Mouse (Mus musculus) midbrain, embryonic 10.5 days (tissue): ENCODE measurements around the gene Hipk2. TPM values are rescaled to one million over a fixed set of nuclear protein-coding genes. Genes with fewer than 3 reads are reported as not detected.

ENCODE experiments used
- DNase-seq: peaks from one replicate; pipeline ENCODE4 v3.0.0-alpha.2; 2017; ENCODE audit warnings: low spot score
- H3K27ac ChIP-seq: fragments of 300-500 bp; sonication (generic); replicated peaks from 2 replicates; pipeline ENCODE4 v1.5.1; 2016; ENCODE audit warnings: mild to moderate bottlenecking
- H3K27me3 ChIP-seq: fragments of 300-500 bp; sonication (generic); 2 replicates; pipeline ENCODE4 v1.6.1; 2016; ENCODE audit warnings: low read depth, mild to moderate bottlenecking; ENCODE audit not compliant: poor library complexity, severe bottlenecking
- H3K36me3 ChIP-seq: fragments of 300-500 bp; sonication (generic); 2 replicates; pipeline ENCODE4 v1.6.1; 2016; ENCODE audit warnings: mild to moderate bottlenecking, moderate library complexity
- H3K4me1 ChIP-seq: fragments of 300-500 bp; sonication (generic); 2 replicates; pipeline ENCODE4 v1.6.1; 2016
- H3K4me3 ChIP-seq: fragments of 300-500 bp; sonication (generic); 2 replicates; pipeline ENCODE4 v1.5.1; 2016; ENCODE audit warnings: mild to moderate bottlenecking, moderate library complexity
- H3K9me3 ChIP-seq: fragments of 300-500 bp; sonication (generic); replicated peaks from 2 replicates; pipeline ENCODE4 v1.6.1; 2016; ENCODE audit warnings: mild to moderate bottlenecking
- WGBS: fragments of 180-500 bp; shearing (Covaris S2); methylation state at CpG from one replicate; pipeline ENCODE4 v1.1.7; 2016; 5-methylcytosine and 5-hydroxymethylcytosine counted together
- polyA plus RNA-seq: library from polyadenylated mRNA; unstranded; fragments of >200 nt; fragmentation: Nextera tagmentation; extraction: Ambion mirVana; gene quantifications from 2 replicates; pipeline ENCODE4 v1.2.1, GENCODE M21; 2016

Hipk2 gene
- polyA plus RNA-seq, 1 experiment from 2014 or later: 25.9 TPM

DNA sequence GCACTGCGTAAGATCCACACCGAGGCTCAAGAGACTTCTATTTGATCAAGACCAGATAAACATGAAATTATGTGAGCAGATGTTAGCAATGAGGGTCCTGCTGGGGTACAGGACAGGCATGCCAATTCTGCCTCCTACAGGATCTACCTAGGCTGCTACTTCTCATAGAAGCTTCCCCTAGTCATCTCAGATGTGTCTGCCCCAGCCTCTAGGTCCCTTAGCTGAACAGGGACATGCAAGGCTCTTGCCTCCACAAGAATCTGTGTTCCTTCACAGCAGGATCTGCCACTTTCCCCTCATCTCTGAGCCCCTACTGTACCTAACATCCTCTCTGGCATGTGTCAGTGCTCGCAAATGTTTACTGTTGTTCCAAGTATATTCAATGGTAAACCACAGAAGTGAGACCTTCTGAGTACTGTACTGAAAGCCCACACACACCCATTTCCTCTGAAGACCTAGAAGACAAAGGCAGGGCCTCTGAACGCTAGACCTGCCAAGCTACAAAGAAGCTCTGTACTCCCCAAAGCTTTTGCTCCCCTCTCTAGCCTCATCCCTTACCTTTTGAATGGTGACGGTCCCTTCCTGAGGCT lies 86.6 kb downstream of the Hipk2 start:
- WGBS: 89% methylated on average over 5 of the region's 5 CpGs
- H3K9me3 ChIP-seq: no peaks in the 10 kb centered on the region
- no peak overlapping the region for H3K4me3 ChIP-seq
- no peaks in the 10 kb centered on the region for H3K27me3 ChIP-seq
- DNase-seq: no peak
- H3K36me3 ChIP-seq: peaks cover 32% of the 10 kb centered on the region
- no peaks in the 10 kb centered on the region; the same call in 1 of the 2 replicates for H3K4me1 ChIP-seq
- H3K27ac ChIP-seq: no peak overlapping the region

GRCm38 (mm10) chr6:38787811-38788509 lies 88.0 kb downstream of the Hipk2 start:
- 91% methylated on average over 6 of the region's 6 CpGs for WGBS
- Histone ChIP-seq H3K4me3 (no peak overlapping the region), H3K9me3 (no peaks in the 10 kb centered on the region), H3K27ac (no peak overlapping the region), H3K36me3 (peaks cover 29% of the 10 kb centered on the region), H3K27me3 (no peaks in the 10 kb centered on the region), H3K4me1 (no peaks in the 10 kb centered on the region; the same call in 1 of the 2 replicates)
- no peak for DNase-seq

DNA sequence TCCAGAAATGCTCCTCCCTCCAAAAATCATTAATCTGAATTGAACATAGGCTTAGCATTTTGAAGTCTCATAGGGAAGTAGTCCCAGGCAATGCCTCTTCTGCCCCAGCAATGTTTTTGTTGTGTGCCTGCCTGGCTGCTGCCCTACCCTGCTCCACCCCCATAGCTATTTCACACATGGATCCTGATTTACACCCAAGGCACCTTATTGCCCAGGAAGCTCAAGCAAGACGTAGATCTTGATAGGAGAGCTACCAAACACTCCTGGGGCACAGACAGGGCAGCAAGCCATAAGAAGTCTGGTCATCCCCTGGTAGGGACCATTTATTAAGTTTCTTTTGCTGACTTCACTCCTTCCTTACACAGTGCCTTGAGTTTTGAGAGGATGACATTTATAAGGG lies 88.8 kb downstream of the Hipk2 start:
- whole genome bisulfite sequencing: 61% methylated on average over 1 of the region's 1 CpGs
- Histone ChIP-seq H3K4me3 (no peak overlapping the region), H3K4me1 (no peaks in the 10 kb centered on the region; the same call in 1 of the 2 replicates), H3K9me3 (no peaks in the 10 kb centered on the region), H3K27ac (no peak overlapping the region), H3K36me3 (peaks cover 23% of the 10 kb centered on the region), H3K27me3 (no peaks in the 10 kb centered on the region)
- no peak for DNase-seq

- WGBS: 88% methylated on average over 1 of the region's 1 CpGs
- Histone ChIP-seq H3K27ac (no peak overlapping the region), H3K27me3 (no peaks in the 10 kb centered on the region), H3K9me3 (no peaks in the 10 kb centered on the region), H3K36me3 (peaks cover 12% of the 10 kb centered on the region; the same call in 1 of the 2 replicates), H3K4me3 (no peak overlapping the region), H3K4me1 (no peaks in the 10 kb centered on the region; the same call in 1 of the 2 replicates)
- no peak for DNase-seq
These were observed 90.2 kb downstream of the Hipk2 start for GRCm38 (mm10) chr6:38785747-38786146.

DNA sequence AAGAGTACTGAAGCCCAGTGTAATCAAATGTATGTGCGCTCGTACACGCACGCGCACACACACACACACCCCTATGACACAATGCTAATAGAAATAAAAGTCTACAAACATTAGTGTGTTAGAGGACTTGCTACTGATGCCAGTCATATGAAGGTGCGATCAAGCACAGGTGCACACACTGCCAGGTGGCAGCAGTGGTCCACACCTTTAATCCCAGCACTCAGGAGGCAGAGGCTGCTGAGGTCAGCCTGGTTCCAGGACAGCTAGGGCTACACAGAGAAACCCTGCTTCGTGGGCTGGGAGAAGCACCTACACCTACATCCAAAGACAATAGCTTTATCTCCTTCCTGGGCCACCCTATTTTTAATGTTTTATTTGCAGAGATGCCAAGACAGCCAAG lies 96.6 kb downstream of the Hipk2 start:
- Histone ChIP-seq H3K36me3 (peaks cover 3% of the 10 kb centered on the region; the same call in 1 of the 2 replicates), H3K27ac (no peak overlapping the region), H3K9me3 (no peaks in the 10 kb centered on the region), H3K4me1 (peaks cover 4% of the 10 kb centered on the region; the same call in 1 of the 2 replicates), H3K27me3 (no peaks in the 10 kb centered on the region), H3K4me3 (no peak overlapping the region)
- 96% methylated on average over 7 of the region's 7 CpGs for WGBS
- no peak for DNase-seq

DNA sequence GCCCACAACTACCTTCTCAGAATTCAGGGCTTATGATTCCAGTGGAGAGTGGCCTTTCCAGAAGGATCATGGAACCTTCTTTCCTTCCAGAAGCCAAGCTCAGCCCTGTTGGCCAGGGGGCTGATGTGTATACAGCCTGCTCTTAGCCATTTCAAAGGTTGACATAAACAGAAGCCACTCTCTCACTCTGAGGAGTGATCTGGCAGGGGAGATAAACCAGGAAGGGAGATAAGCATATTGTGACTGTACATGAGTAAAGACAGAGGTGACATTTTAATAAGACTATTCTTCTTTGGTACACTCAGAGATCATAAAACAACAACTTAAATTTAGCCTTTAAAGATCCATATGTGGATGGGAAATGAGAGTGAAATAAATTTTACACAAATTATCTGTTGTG lies 97.1 kb downstream of the Hipk2 start:
- Histone ChIP-seq H3K27ac (no peak overlapping the region), H3K9me3 (no peaks in the 10 kb centered on the region), H3K4me3 (no peak overlapping the region), H3K27me3 (no peaks in the 10 kb centered on the region), H3K4me1 (peaks cover 4% of the 10 kb centered on the region; the same call in 1 of the 2 replicates), H3K36me3 (peaks cover 3% of the 10 kb centered on the region; the same call in 1 of the 2 replicates)
- no peak for DNase-seq

GRCm38 (mm10) chr6:38776000-38776584 lies 99.9 kb downstream of the Hipk2 start:
- no peaks in the 10 kb centered on the region for H3K27me3 ChIP-seq
- DNase-seq: no peak
- no peaks in the 10 kb centered on the region for H3K9me3 ChIP-seq
- H3K4me1 ChIP-seq: peaks cover 4% of the 10 kb centered on the region; the same call in 1 of the 2 replicates
- H3K27ac ChIP-seq: no peak overlapping the region
- H3K4me3 ChIP-seq: no peak overlapping the region
- H3K36me3 ChIP-seq: peaks cover 6% of the 10 kb centered on the region; the same call in 1 of the 2 replicates
- WGBS: 86% methylated on average over 2 of the region's 2 CpGs

GRCm38 (mm10) chr6:38772836-38773518 lies 103.0 kb downstream of the Hipk2 start:
- 92% methylated on average over 7 of the region's 7 CpGs for WGBS
- no peaks in the 10 kb centered on the region for H3K4me1 ChIP-seq
- H3K36me3 ChIP-seq: peaks cover 21% of the 10 kb centered on the region
- H3K4me3 ChIP-seq: no peak overlapping the region
- DNase-seq: no peak
- no peaks in the 10 kb centered on the region for H3K9me3 ChIP-seq
- no peaks in the 10 kb centered on the region for H3K27me3 ChIP-seq
- H3K27ac ChIP-seq: no peak overlapping the region

DNA sequence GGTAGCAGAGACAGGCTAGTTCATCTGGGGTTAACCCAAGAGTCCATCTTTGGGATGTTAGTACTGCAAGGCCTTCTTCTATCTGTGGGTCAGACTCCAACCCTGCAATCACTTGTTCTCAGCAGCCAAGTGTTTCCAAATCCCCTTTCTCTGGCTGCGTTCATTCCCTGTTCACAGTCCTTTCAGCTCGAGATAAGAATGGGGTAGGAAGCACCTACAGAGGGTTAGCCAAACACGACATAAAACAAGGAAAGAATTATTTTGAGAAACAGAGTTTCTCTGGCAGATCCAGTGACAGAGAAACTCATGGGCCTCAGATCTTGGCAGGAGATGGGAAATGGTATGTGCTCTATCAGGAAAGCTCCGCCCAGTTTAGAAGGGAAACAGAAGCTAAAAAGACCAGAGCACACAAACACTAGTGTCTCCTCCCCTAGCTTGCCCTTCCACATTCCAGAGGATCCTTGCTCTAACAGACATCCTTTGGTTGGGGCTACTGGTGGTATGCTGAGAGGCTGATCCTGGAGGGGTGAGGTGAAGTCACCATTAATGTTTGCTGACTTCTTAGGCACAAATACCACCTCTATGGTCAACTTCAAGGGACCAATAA lies 104.8 kb downstream of the Hipk2 start:
- WGBS: 69% methylated on average over 4 of the region's 4 CpGs
- Histone ChIP-seq H3K27me3 (no peaks in the 10 kb centered on the region), H3K4me1 (no peaks in the 10 kb centered on the region), H3K9me3 (no peaks in the 10 kb centered on the region), H3K4me3 (no peak overlapping the region), H3K27ac (no peak overlapping the region), H3K36me3 (peaks cover 36% of the 10 kb centered on the region)
- no peak for DNase-seq

GRCm38 (mm10) chr6:38769627-38770026 lies 106.3 kb downstream of the Hipk2 start:
- no peaks in the 10 kb centered on the region for H3K27me3 ChIP-seq
- H3K27ac ChIP-seq: no peak overlapping the region
- no peak overlapping the region for H3K4me3 ChIP-seq
- no peak for DNase-seq
- no peaks in the 10 kb centered on the region for H3K4me1 ChIP-seq
- peaks cover 49% of the 10 kb centered on the region for H3K36me3 ChIP-seq
- 93% methylated on average over 2 of the region's 2 CpGs for WGBS
- no peaks in the 10 kb centered on the region for H3K9me3 ChIP-seq

- Histone ChIP-seq H3K27ac (no peak overlapping the region), H3K36me3 (peaks cover 39% of the 10 kb centered on the region), H3K4me3 (no peak overlapping the region), H3K9me3 (no peaks in the 10 kb centered on the region), H3K27me3 (no peaks in the 10 kb centered on the region), H3K4me1 (peaks cover 48% of the 10 kb centered on the region)
- DNase-seq: no peak
- WGBS: 85% methylated on average over 6 of the region's 6 CpGs
These were observed 113.2 kb downstream of the Hipk2 start for GRCm38 (mm10) chr6:38762588-38763265.

DNA sequence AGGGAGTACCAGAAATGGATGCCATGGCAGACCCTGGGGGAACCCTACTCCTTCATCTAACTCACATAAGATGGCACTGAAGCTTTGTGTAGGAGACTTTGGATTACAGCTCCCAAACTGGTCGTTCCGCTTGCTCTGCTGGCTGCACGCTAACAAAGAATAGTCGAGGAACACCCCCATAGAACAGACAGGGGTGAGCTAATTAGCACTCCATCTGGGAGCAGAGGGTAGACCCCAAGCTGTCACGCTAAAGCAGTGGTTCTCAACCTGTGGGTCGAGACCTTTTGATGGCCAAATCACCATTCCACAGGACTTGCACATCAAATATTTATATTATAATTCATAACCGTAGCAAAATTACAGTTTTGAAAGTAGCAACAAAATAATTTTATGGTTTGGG lies 114.0 kb downstream of the Hipk2 start:
- Histone ChIP-seq H3K9me3 (no peaks in the 10 kb centered on the region), H3K4me1 (peaks cover 52% of the 10 kb centered on the region), H3K4me3 (no peak overlapping the region), H3K27ac (no peak overlapping the region), H3K36me3 (peaks cover 32% of the 10 kb centered on the region), H3K27me3 (no peaks in the 10 kb centered on the region)
- 73% methylated on average over 7 of the region's 7 CpGs for WGBS
- DNase-seq: no peak
